ENCODE assay signal across 18 mouse cellular contexts in the genomic region with DNA sequence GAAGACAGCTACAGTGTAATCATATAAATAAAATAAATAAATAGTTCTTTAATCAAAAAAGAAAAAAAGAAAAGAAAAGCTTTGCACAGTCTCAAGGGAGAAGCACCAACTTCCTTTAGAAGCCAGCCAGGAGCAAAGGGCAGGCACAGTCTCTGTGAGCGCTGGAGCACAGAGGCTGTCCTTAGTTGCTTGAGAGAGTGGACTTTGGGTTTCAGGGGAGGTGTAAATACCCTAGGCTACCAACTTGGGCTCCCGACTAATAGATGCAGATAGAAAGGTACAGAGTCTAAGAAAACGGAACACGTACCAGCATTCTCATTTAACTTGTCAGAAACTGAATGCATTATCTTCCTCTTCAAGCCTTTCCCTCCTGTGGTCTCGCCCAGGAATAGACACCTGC. TPM values are rescaled to one million over a fixed set of nuclear protein-coding genes. Genes with fewer than 3 reads are reported as not detected.
DNase-seq lines count a peak whose midpoint lies in the region; ATAC-seq and TF ChIP-seq lines count a peak whose summit lies in the region.
"Had no signal": no experiment of that assay in that cellular context is flagged by ENCODE, and none has a peak within 500 bp of the region (broad histone marks: within the 10 kb centered on the region; RNA-seq: fewer than 3 reads in every experiment).

No protein-coding gene starts in this region.

- WGBS in embryonic facial prominence, embryonic 15.5 days, result 74% methylated on average over 5 of the region's 5 CpGs
- WGBS in kidney, embryonic 14.5 days, result 66% methylated on average over 5 of the region's 5 CpGs

- peaks cover 25% of the 10 kb centered on the region for H3K27me3 ChIP-seq in megakaryocyte, embryonic 14.5 days (replicated peaks)
- peaks cover 3% of the 10 kb centered on the region; the same call in 1 of the 2 replicates for H3K27me3 ChIP-seq in embryonic facial prominence, embryonic 15.5 days
- H3K27me3 ChIP-seq in kidney, embryonic 14.5 days (ENCODE audit: control insufficient read depth, insufficient read depth, low read length), result peaks cover 5% of the 10 kb centered on the region; the same call in 1 of the 2 replicates
- H3K27me3 ChIP-seq in myocyte (ENCODE audit: control insufficient read depth, insufficient read depth, insufficient read length), result no peaks in the 10 kb centered on the region

- no peak for TF ChIP-seq POLR2A in myocyte (IDR thresholded peaks at IDR 0.05; ENCODE audit: insufficient read length, low read depth)

- no peaks in the 10 kb centered on the region for H3K9me3 ChIP-seq in megakaryocyte, embryonic 14.5 days
- no peaks in the 10 kb centered on the region for H3K9me3 ChIP-seq in embryonic facial prominence, embryonic 15.5 days (replicated peaks)
- no peaks in the 10 kb centered on the region for H3K9me3 ChIP-seq in kidney, embryonic 14.5 days (ENCODE audit: control insufficient read depth, low read length)
- H3K9me3 ChIP-seq: forebrain, embryonic 10.5 days; hindbrain, embryonic 12.5 days had no signal

- DNase-seq in right cerebral cortex, postnatal 4 days, result no peak
- DNase-seq in cerebellum, postnatal 10 days, result no peak
- DNase-seq: adrenal gland, adult 8-10 months; cerebellum, adult 11 months; cerebellum, postnatal 36 days; gastrocnemius, postnatal 25 days; lung, adult 18-20 months; thymus, postnatal 36 days had no signal

- no peak for ATAC-seq in megakaryocyte, adult 5-6 weeks (ENCODE audit: poor library complexity, severe bottlenecking)
- ATAC-seq in embryonic facial prominence, embryonic 15.5 days (ENCODE audit: insufficient number of reproducible peaks, low FRiP score, low TSS enrichment, low read depth), result no peak
- no peak for ATAC-seq in kidney, embryonic 14.5 days (ENCODE audit: low FRiP score, low TSS enrichment)
- ATAC-seq in megakaryocyte-erythroid progenitor cell, adult 5-6 weeks (replicated peaks; ENCODE audit: low FRiP score, low TSS enrichment, poor library complexity, severe bottlenecking), result no peak

- peak overlapping the region; percentile 96 for H3K4me3 ChIP-seq in megakaryocyte, embryonic 14.5 days (replicated peaks)
- H3K4me3 ChIP-seq in embryonic facial prominence, embryonic 15.5 days (replicated peaks), result no peak overlapping the region
- no peak overlapping the region for H3K4me3 ChIP-seq in kidney, embryonic 14.5 days (ENCODE audit: low read length)
- peak overlapping the region; percentile 39 for H3K4me3 ChIP-seq in myocyte

- H3ac ChIP-seq in myocyte (ENCODE audit: control insufficient read depth, insufficient read length), result no peak overlapping the region

- H3K4me2 ChIP-seq in embryonic facial prominence, embryonic 15.5 days (replicated peaks), result 0 out of 2 replicates have a peak overlapping the region, but pooled peaks have one; percentile 86
- H3K4me2 ChIP-seq in kidney, embryonic 14.5 days (replicated peaks; ENCODE audit: low read depth, low read length), result no peak overlapping the region
- H3K4me2 ChIP-seq in myocyte (ENCODE audit: low read depth), result peak overlapping the region; percentile 94

- peaks cover 57% of the 10 kb centered on the region for H3K4me1 ChIP-seq in megakaryocyte, embryonic 14.5 days
- H3K4me1 ChIP-seq in embryonic facial prominence, embryonic 15.5 days, result peaks cover 28% of the 10 kb centered on the region
- peaks cover 15% of the 10 kb centered on the region for H3K4me1 ChIP-seq in kidney, embryonic 14.5 days (ENCODE audit: control insufficient read depth, insufficient read depth, low read length)

- peaks cover 16% of the 10 kb centered on the region for H3K79me2 ChIP-seq in myocyte (ENCODE audit: control insufficient read depth, insufficient read depth)

- no peak overlapping the region; the same call in 1 of the 2 replicates for H3K27ac ChIP-seq in embryonic facial prominence, embryonic 15.5 days (replicated peaks)
- H3K27ac ChIP-seq in kidney, embryonic 14.5 days (ENCODE audit: low read depth, low read length), result peak overlapping the region; percentile 69; the same call in 1 of the 2 replicates
- H3K27ac ChIP-seq: stomach, postnatal 0 days had no signal

- H3K36me3 ChIP-seq in megakaryocyte, embryonic 14.5 days (replicated peaks; ENCODE audit: low read length), result peaks cover 22% of the 10 kb centered on the region
- H3K36me3 ChIP-seq in embryonic facial prominence, embryonic 15.5 days, result peaks cover 15% of the 10 kb centered on the region
- peaks cover 16% of the 10 kb centered on the region for H3K36me3 ChIP-seq in kidney, embryonic 14.5 days (ENCODE audit: control insufficient read depth, insufficient read depth, low read length)
- peaks cover 3% of the 10 kb centered on the region for H3K36me3 ChIP-seq in myocyte (ENCODE audit: control insufficient read depth, insufficient read depth)

- no peak overlapping the region for H3K9ac ChIP-seq in embryonic facial prominence, embryonic 15.5 days
- no peak overlapping the region for H3K9ac ChIP-seq in kidney, embryonic 14.5 days (ENCODE audit: low read depth, low read length)

TF ChIP-seq in myocyte, 11 proteins besides CTCF, POLR2A, EP300 and RAD21 (continues in another document):
- TF ChIP-seq POLR2AphosphoS2 (IDR thresholded peaks at IDR 0.05; ENCODE audit: insufficient read length, low read depth) (no peak), MAX (IDR thresholded peaks at IDR 0.05; ENCODE audit: low read depth) (no peak), REST (IDR thresholded peaks at IDR 0.05; ENCODE audit: insufficient read depth, insufficient read length) (no peak), TCF12 (IDR thresholded peaks at IDR 0.05; ENCODE audit: insufficient read depth, poor library complexity, severe bottlenecking) (no peak), E2F4 (IDR thresholded peaks at IDR 0.05; ENCODE audit: insufficient read depth) (no peak), CEBPB (IDR thresholded peaks at IDR 0.05; ENCODE audit: insufficient read depth, poor library complexity, severe bottlenecking) (no peak), SRF (IDR thresholded peaks at IDR 0.05; ENCODE audit: control insufficient read depth, insufficient read length, low read depth) (no peak), USF1 (IDR thresholded peaks at IDR 0.05; ENCODE audit: low read depth) (no peak), MYOG (IDR thresholded peaks at IDR 0.05; ENCODE audit: control insufficient read depth in 1 of 3, insufficient read depth in 1 of 3, insufficient read length in 2 of 3, low read depth in 2 of 3) (no peak)

RNA-seq across cellular contexts. Expression of a gene that starts 3.2 kb away (rescaled TPM):
- polyA plus RNA-seq in megakaryocyte, embryonic 14.5 days (2012; ENCODE audit: insufficient read depth, low replicate concordance), result not detected in 2 replicates
- not detected in 2 replicates for total RNA-seq in megakaryocyte, adult 5-6 weeks (2015)
- total RNA-seq in megakaryocyte, adult 5-6 weeks (2017), result not detected in 2 replicates
- polyA plus RNA-seq in embryonic facial prominence, embryonic 15.5 days (2015; fragmentation: Nextera tagmentation; extraction: Ambion mirVana), result 32.1 and 34.0 TPM in 2 replicates
- 7.5 and 10.4 TPM in 2 replicates for polyA plus RNA-seq in kidney, embryonic 14.5 days (2014; fragmentation: Nextera tagmentation; extraction: Ambion mirVana)
- polyA plus RNA-seq in myocyte (2012; fragmentation: generic; extraction: Trizol), result 26.2 TPM
- total RNA-seq in megakaryocyte-erythroid progenitor cell, adult 5-6 weeks (2014; fragmentation: Nextera tagmentation), result 0.35 TPM in 1 of 2 replicates, not detected in the other
- 0.46 TPM in 1 of 2 replicates, not detected in the other for total RNA-seq in megakaryocyte-erythroid progenitor cell, adult 5-6 weeks (2017)

RNA-seq across cellular contexts. Expression of a gene that starts 11.5 kb away (rescaled TPM):
- polyA plus RNA-seq in megakaryocyte, embryonic 14.5 days (2012; ENCODE audit: insufficient read depth, low replicate concordance), result 43.7 and 59.1 TPM in 2 replicates
- 66.3 and 72.1 TPM in 2 replicates for total RNA-seq in megakaryocyte, adult 5-6 weeks (2015)
- total RNA-seq in megakaryocyte, adult 5-6 weeks (2017), result 45.8 and 57.3 TPM in 2 replicates
- 125 and 130 TPM in 2 replicates for polyA plus RNA-seq in embryonic facial prominence, embryonic 15.5 days (2015; fragmentation: Nextera tagmentation; extraction: Ambion mirVana)
- 97.6 and 99.5 TPM in 2 replicates for polyA plus RNA-seq in kidney, embryonic 14.5 days (2014; fragmentation: Nextera tagmentation; extraction: Ambion mirVana)
- polyA plus RNA-seq in myocyte (2012; fragmentation: generic; extraction: Trizol), result 158 TPM
- 109 and 117 TPM in 2 replicates for total RNA-seq in megakaryocyte-erythroid progenitor cell, adult 5-6 weeks (2014; fragmentation: Nextera tagmentation)
- total RNA-seq in megakaryocyte-erythroid progenitor cell, adult 5-6 weeks (2017), result 28.0 and 39.1 TPM in 2 replicates

RNA-seq across cellular contexts. Expression of a gene that starts 19.8 kb away (rescaled TPM):
- polyA plus RNA-seq in megakaryocyte, embryonic 14.5 days (2012; ENCODE audit: insufficient read depth, low replicate concordance), result not detected in 2 replicates
- total RNA-seq in megakaryocyte, adult 5-6 weeks (2015), result not detected in 2 replicates
- total RNA-seq in megakaryocyte, adult 5-6 weeks (2017), result not detected in 2 replicates
- polyA plus RNA-seq in embryonic facial prominence, embryonic 15.5 days (2015; fragmentation: Nextera tagmentation; extraction: Ambion mirVana), result 0.08 TPM in 1 of 2 replicates, not detected in the other
- 0.51 and 0.83 TPM in 2 replicates for polyA plus RNA-seq in kidney, embryonic 14.5 days (2014; fragmentation: Nextera tagmentation; extraction: Ambion mirVana)
- polyA plus RNA-seq in myocyte (2012; fragmentation: generic; extraction: Trizol), result 0.62 TPM
- not detected in 2 replicates for total RNA-seq in megakaryocyte-erythroid progenitor cell, adult 5-6 weeks (2014; fragmentation: Nextera tagmentation)
- not detected in 2 replicates for total RNA-seq in megakaryocyte-erythroid progenitor cell, adult 5-6 weeks (2017)
- polyA plus RNA-seq: forebrain, embryonic 10.5 days; hindbrain, embryonic 12.5 days; midbrain, embryonic 11.5 days had no signal

RNA-seq across cellular contexts. Expression of a gene that starts 27.4 kb away (rescaled TPM):
- 11.7 and 40.4 TPM in 2 replicates for polyA plus RNA-seq in megakaryocyte, embryonic 14.5 days (2012; ENCODE audit: insufficient read depth, low replicate concordance)
- 92.3 and 93.8 TPM in 2 replicates for total RNA-seq in megakaryocyte, adult 5-6 weeks (2015)
- total RNA-seq in megakaryocyte, adult 5-6 weeks (2017), result 52.7 and 70.7 TPM in 2 replicates
- polyA plus RNA-seq in embryonic facial prominence, embryonic 15.5 days (2015; fragmentation: Nextera tagmentation; extraction: Ambion mirVana), result 23.8 and 25.6 TPM in 2 replicates
- 29.7 and 31.4 TPM in 2 replicates for polyA plus RNA-seq in kidney, embryonic 14.5 days (2014; fragmentation: Nextera tagmentation; extraction: Ambion mirVana)
- 16.6 TPM for polyA plus RNA-seq in myocyte (2012; fragmentation: generic; extraction: Trizol)
- 80.4 and 113 TPM in 2 replicates for total RNA-seq in megakaryocyte-erythroid progenitor cell, adult 5-6 weeks (2014; fragmentation: Nextera tagmentation)
- total RNA-seq in megakaryocyte-erythroid progenitor cell, adult 5-6 weeks (2017), result 64.4 and 90.0 TPM in 2 replicates

RNA-seq across cellular contexts. Expression of a gene that starts 35.4 kb away (rescaled TPM):
- 427 and 497 TPM in 2 replicates for polyA plus RNA-seq in megakaryocyte, embryonic 14.5 days (2012; ENCODE audit: insufficient read depth, low replicate concordance)
- total RNA-seq in megakaryocyte, adult 5-6 weeks (2015), result 20.2 and 20.3 TPM in 2 replicates
- 25.5 and 35.5 TPM in 2 replicates for total RNA-seq in megakaryocyte, adult 5-6 weeks (2017)
- 244 and 254 TPM in 2 replicates for polyA plus RNA-seq in embryonic facial prominence, embryonic 15.5 days (2015; fragmentation: Nextera tagmentation; extraction: Ambion mirVana)
- polyA plus RNA-seq in kidney, embryonic 14.5 days (2014; fragmentation: Nextera tagmentation; extraction: Ambion mirVana), result 170 and 191 TPM in 2 replicates
- polyA plus RNA-seq in myocyte (2012; fragmentation: generic; extraction: Trizol), result 25.8 TPM
- 13.5 and 18.9 TPM in 2 replicates for total RNA-seq in megakaryocyte-erythroid progenitor cell, adult 5-6 weeks (2014; fragmentation: Nextera tagmentation)
- total RNA-seq in megakaryocyte-erythroid progenitor cell, adult 5-6 weeks (2017), result 5.7 and 10.3 TPM in 2 replicates

Comparison
In these comparisons a context has a peak if more than half of its experiments do, and no peak if none do; other contexts are left out.
1. H3K4me3 ChIP-seq: peak in megakaryocyte, embryonic 14.5 days (single experiment) and myocyte (single experiment); none in embryonic facial prominence, embryonic 15.5 days (single experiment) and kidney, embryonic 14.5 days (single experiment).